Mouse (Mus musculus) intestine, postnatal 0 days (tissue): ENCODE measurements around the gene Mill2. TPM values are rescaled to one million over a fixed set of nuclear protein-coding genes. Genes with fewer than 3 reads are reported as not detected.
A peak's percentile ranks its signal among the peaks of the same experiment; 100 is the strongest.

Source experiments
- ATAC-seq: fragments of 200-750 bp; cut with Nextera tagmentation; 2 replicates; pipeline ENCODE4 v1.8.0; 2017; ENCODE audit warnings: mild to moderate bottlenecking, moderate TSS enrichment, moderate library complexity
- H3K27ac ChIP-seq: fragments of 300-500 bp; sonication (generic); 2 replicates; pipeline ENCODE4 v1.5.1; 2014; ENCODE audit warnings: mild to moderate bottlenecking, low read depth, low read length, moderate library complexity
- H3K27me3 ChIP-seq: fragments of 300-500 bp; sonication (generic); replicated peaks from 2 replicates; pipeline ENCODE4 v1.6.1; 2014; ENCODE audit warnings: low read length, mixed read lengths; ENCODE audit not compliant: control insufficient read depth, insufficient read depth
- H3K36me3 ChIP-seq: fragments of 300-500 bp; sonication (generic); 2 replicates; pipeline ENCODE4 v1.6.1; 2014; ENCODE audit warnings: mild to moderate bottlenecking, moderate library complexity; ENCODE audit not compliant: control insufficient read depth, insufficient read depth
- H3K4me1 ChIP-seq: fragments of 300-500 bp; sonication (generic); replicated peaks from 2 replicates; pipeline ENCODE4 v1.6.1; 2014; ENCODE audit warnings: antibody characterized with exemption, low read length, mixed read lengths; ENCODE audit not compliant: control insufficient read depth, insufficient read depth
- H3K4me2 ChIP-seq: fragments of 300-500 bp; sonication (generic); replicated peaks from 2 replicates; pipeline ENCODE4 v1.6.1; 2014; ENCODE audit warnings: low read depth, mild to moderate bottlenecking, moderate library complexity
- H3K4me3 ChIP-seq: fragments of 300-500 bp; sonication (generic); 2 replicates; pipeline ENCODE4 v1.5.1; 2014; ENCODE audit warnings: low read depth, low read length
- H3K9ac ChIP-seq: fragments of 300-500 bp; sonication (generic); 2 replicates; pipeline ENCODE4 v1.6.1; 2014; ENCODE audit warnings: mild to moderate bottlenecking, low read depth, low read length
- H3K9me3 ChIP-seq: fragments of 300-500 bp; sonication (generic); 2 replicates; pipeline ENCODE4 v1.6.1; 2016; ENCODE audit warnings: mixed run types; ENCODE audit not compliant: control insufficient read depth
- CTCF ChIP-seq: sonication (generic); IDR thresholded peaks from 2 replicates; pipeline ENCODE4 v1.5.1; 2016; ENCODE audit warnings: low read depth, mild to moderate bottlenecking, control low read depth, antibody characterized with exemption, moderate library complexity
- WGBS: fragments of 180-500 bp; shearing (Covaris S2); extraction: QIAGEN DNeasy Blood & Tissue Kit; methylation state at CpG from one replicate; pipeline ENCODE4 v1.1.7; 2014; 5-methylcytosine and 5-hydroxymethylcytosine counted together
- polyA plus RNA-seq: library from polyadenylated mRNA; unstranded; fragments of >200 nt; fragmentation: Nextera tagmentation; extraction: Ambion mirVana; gene quantifications from 2 replicates; pipeline ENCODE4 v1.2.1, GENCODE M21; 2015

Mill2 gene
- polyA plus RNA-seq, 1 experiment from 2014 or later, result 0.72 TPM

GRCm38 (mm10) chr7:18872014-18872802 is 32.4 kb downstream of the Mill2 start:
- no peak overlapping the region for H3K9ac ChIP-seq
- 32% methylated on average over 14 of the region's 14 CpGs for WGBS
- peaks cover 2% of the 10 kb centered on the region; the same call in 1 of the 2 replicates for H3K4me1 ChIP-seq
- H3K27ac ChIP-seq, result no peak overlapping the region
- H3K36me3 ChIP-seq, result no peaks in the 10 kb centered on the region
- H3K4me3 ChIP-seq, result peak overlapping the region; percentile 34
- no peak for TF ChIP-seq CTCF
- peak overlapping the region; percentile 77 for H3K4me2 ChIP-seq
- H3K9me3 ChIP-seq, result 0 out of 2 replicates have a peak, but pooled peaks cover 6% of the 10 kb centered on the region
- no peaks in the 10 kb centered on the region for H3K27me3 ChIP-seq
- no peak for ATAC-seq

DNA sequence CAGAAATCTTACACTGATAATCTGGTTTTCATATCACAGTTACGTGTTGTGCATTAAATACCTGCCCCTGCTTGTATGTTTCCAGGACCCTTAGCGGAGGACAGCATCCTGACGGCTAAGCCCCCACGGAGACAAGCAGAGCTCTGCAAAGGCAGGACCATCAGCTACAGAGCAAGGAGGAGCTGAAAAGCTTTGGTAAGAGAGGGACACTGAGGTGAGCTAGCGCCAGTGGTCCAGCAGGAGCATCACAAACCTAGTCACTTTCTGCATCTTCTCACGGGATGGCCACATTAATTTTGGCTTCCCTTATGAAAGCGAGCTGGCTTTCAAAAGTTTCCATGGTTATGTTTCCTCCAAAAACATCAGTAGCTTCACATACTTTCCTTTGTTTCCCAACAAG is 33.0 kb downstream of the Mill2 start:
- H3K27ac ChIP-seq, result no peak overlapping the region
- H3K27me3 ChIP-seq, result no peaks in the 10 kb centered on the region
- H3K4me3 ChIP-seq, result peak overlapping the region; percentile 34
- H3K9ac ChIP-seq, result 0 out of 2 replicates have a peak overlapping the region, but pooled peaks have one; percentile 17
- 6% methylated on average over 7 of the region's 7 CpGs for WGBS
- H3K4me2 ChIP-seq, result peak overlapping the region; percentile 77
- no peaks in the 10 kb centered on the region for H3K36me3 ChIP-seq
- H3K4me1 ChIP-seq, result peaks cover 2% of the 10 kb centered on the region; the same call in 1 of the 2 replicates
- H3K9me3 ChIP-seq, result 0 out of 2 replicates have a peak, but pooled peaks cover 6% of the 10 kb centered on the region
- TF ChIP-seq CTCF, result no peak
- 0 out of 2 replicates have a peak, but pooled peaks have one; percentile 26 for ATAC-seq

DNA sequence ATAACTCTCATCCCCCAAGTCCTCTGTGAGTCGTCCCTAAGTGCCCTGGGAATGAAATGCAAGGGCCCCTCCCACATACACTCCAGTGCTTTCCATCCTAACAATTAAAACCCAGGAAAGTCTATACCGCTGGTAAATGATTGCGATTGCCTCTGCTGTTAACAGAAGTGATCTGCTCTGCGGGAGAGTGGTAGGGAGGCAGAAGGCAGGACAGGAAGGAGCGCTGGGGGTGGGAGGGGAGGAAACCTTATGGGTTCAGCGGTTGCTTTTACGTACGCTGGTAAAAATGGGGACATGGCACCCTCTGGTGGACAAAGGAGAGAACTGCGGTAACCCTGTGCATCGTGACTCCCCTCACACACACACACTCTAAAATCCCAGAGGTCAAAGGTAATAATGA is 33.5 kb downstream of the Mill2 start:
- peak; percentile 91 for TF ChIP-seq CTCF
- peak overlapping the region; percentile 34 for H3K4me3 ChIP-seq
- 0 out of 2 replicates have a peak, but pooled peaks cover 5% of the 10 kb centered on the region for H3K9me3 ChIP-seq
- H3K27me3 ChIP-seq, result no peaks in the 10 kb centered on the region
- H3K27ac ChIP-seq, result no peak overlapping the region
- 0% methylated on average over 10 of the region's 10 CpGs for WGBS
- 0 out of 2 replicates have a peak overlapping the region, but pooled peaks have one; percentile 17 for H3K9ac ChIP-seq
- ATAC-seq, result peak; percentile 52
- peaks cover 2% of the 10 kb centered on the region; the same call in 1 of the 2 replicates for H3K4me1 ChIP-seq
- H3K36me3 ChIP-seq, result no peaks in the 10 kb centered on the region
- peak overlapping the region; percentile 77 for H3K4me2 ChIP-seq

GRCm38 (mm10) chr7:18875372-18875771 is 35.6 kb downstream of the Mill2 start:
- ATAC-seq, result peak; percentile 62
- no peaks in the 10 kb centered on the region for H3K27me3 ChIP-seq
- 48% methylated on average over 5 of the region's 5 CpGs for WGBS
- H3K27ac ChIP-seq, result no peak overlapping the region
- peaks cover 2% of the 10 kb centered on the region; the same call in 1 of the 2 replicates for H3K4me1 ChIP-seq
- no peak overlapping the region for H3K4me3 ChIP-seq
- peak; percentile 44 for TF ChIP-seq CTCF
- H3K4me2 ChIP-seq, result 0 out of 2 replicates have a peak overlapping the region, but pooled peaks have one; percentile 21
- no peak overlapping the region for H3K9ac ChIP-seq
- no peaks in the 10 kb centered on the region for H3K9me3 ChIP-seq
- no peaks in the 10 kb centered on the region for H3K36me3 ChIP-seq

DNA sequence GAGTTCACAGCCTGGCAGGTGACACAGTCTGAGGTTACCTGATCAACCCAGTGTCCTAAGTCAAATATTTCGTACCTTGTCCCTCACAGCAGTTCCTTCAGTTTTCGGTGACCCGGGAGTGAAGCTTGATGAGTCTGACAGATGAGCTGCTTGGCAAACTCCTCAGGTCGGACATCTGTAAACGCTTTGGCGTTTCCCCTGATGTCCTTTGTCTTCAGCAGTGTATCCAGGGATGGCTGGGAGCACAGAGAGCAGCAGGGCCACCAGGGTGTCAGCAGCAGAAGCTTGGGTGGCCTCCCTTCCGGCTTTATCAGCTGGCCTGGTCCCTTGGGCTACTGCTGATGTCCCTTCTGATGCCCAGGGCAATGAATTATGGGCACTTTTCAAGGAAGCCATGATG is 38.9 kb downstream of the Mill2 start:
- no peaks in the 10 kb centered on the region for H3K9me3 ChIP-seq
- H3K27ac ChIP-seq, result no peak overlapping the region
- 74% methylated on average over 7 of the region's 7 CpGs for WGBS
- no peaks in the 10 kb centered on the region for H3K4me1 ChIP-seq
- TF ChIP-seq CTCF, result no peak
- no peak overlapping the region for H3K4me2 ChIP-seq
- H3K4me3 ChIP-seq, result no peak overlapping the region
- H3K27me3 ChIP-seq, result no peaks in the 10 kb centered on the region
- ATAC-seq, result no peak
- H3K9ac ChIP-seq, result no peak overlapping the region
- H3K36me3 ChIP-seq, result no peaks in the 10 kb centered on the region

DNA sequence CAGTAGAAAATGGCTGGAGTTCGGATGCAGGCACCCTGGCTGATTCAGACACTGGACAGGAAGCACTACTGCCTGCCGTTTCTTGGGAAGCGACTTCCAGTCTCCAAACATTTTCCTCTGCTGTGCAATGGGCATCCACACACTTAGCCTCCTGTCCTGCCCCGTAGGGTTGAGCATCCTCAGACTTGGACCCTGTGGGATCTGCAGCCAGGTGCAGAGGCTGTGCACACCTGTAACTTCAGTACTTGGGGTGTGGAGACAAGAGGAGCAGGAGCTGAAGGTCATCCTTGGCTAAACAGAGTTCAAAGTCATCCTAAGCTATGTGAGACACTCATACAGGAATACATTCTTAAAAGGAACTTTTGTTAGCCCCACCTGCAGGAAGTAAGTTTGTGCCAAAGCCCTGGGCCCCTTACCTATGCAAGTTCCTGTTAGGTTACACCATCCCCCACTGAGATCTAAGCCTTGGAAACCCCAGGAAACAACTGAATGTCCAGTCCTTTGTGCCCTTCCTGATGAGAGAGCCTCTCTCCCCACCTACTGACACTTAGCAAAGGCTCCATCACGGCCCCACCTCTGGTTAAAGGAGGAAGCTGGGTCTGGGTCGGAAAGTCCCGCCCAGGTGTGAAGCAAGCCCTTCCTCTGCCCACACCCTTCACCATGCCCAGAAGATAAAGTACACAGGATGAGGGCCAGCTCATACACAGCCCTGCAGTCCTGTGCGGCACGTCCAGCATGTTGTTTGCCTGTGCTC is 44.4 kb downstream of the Mill2 start:
- H3K4me2 ChIP-seq, result peak overlapping the region; percentile 57
- no peaks in the 10 kb centered on the region for H3K4me1 ChIP-seq
- WGBS, result 26% methylated on average over 9 of the region's 9 CpGs
- H3K9me3 ChIP-seq, result no peaks in the 10 kb centered on the region
- peak; percentile 12; the same call in 1 of the 2 replicates for TF ChIP-seq CTCF
- peak overlapping the region; percentile 75 for H3K27ac ChIP-seq
- H3K27me3 ChIP-seq, result no peaks in the 10 kb centered on the region
- peak; percentile 88 for ATAC-seq
- H3K36me3 ChIP-seq, result 0 out of 2 replicates have a peak, but pooled peaks cover 4% of the 10 kb centered on the region
- H3K9ac ChIP-seq, result peak overlapping the region; percentile 50; the same call in 1 of the 2 replicates
- peak overlapping the region; percentile 21 for H3K4me3 ChIP-seq
